Mouse (Mus musculus) kidney, postnatal 0 days (tissue): Measurements from ENCODE around the gene Bcl11b. TPM values are rescaled to one million over a fixed set of nuclear protein-coding genes. Genes with fewer than 3 reads are reported as not detected.

ENCODE experiments used
- ATAC-seq: fragments of 200-750 bp; cut with Nextera tagmentation; replicated peaks from 2 replicates; pipeline ENCODE4 v1.8.0; 2017; ENCODE audit warnings: low read depth, moderate number of reproducible peaks, moderate TSS enrichment, moderate library complexity; ENCODE audit not compliant: low FRiP score
- DNase-seq: peaks from one replicate; pipeline ENCODE4 v3.0.0-alpha.2; 2016; ENCODE audit warnings: low spot score
- H3K27ac ChIP-seq: fragments of 300-500 bp; sonication (generic); 2 replicates; pipeline ENCODE4 v1.5.1; 2014; ENCODE audit warnings: mild to moderate bottlenecking
- H3K27me3 ChIP-seq: fragments of 300-500 bp; sonication (generic); 2 replicates; pipeline ENCODE4 v1.6.1; 2014; ENCODE audit warnings: low read length, mixed read lengths; ENCODE audit not compliant: insufficient read depth
- H3K36me3 ChIP-seq: fragments of 300-500 bp; sonication (generic); 2 replicates; pipeline ENCODE4 v1.6.1; 2014; ENCODE audit warnings: low read length, mixed read lengths; ENCODE audit not compliant: insufficient read depth
- H3K4me1 ChIP-seq: fragments of 300-500 bp; sonication (generic); replicated peaks from 2 replicates; pipeline ENCODE4 v1.6.1; 2014; ENCODE audit warnings: antibody characterized with exemption, low read length, mixed read lengths; ENCODE audit not compliant: insufficient read depth
- H3K4me2 ChIP-seq: fragments of 300-500 bp; sonication (generic); 2 replicates; pipeline ENCODE4 v1.6.1; 2014; ENCODE audit warnings: mild to moderate bottlenecking, low read length, moderate library complexity, mixed read lengths
- H3K4me3 ChIP-seq: fragments of 300-500 bp; sonication (generic); replicated peaks from 2 replicates; pipeline ENCODE4 v1.5.1; 2014; ENCODE audit warnings: low read depth, low read length
- H3K9ac ChIP-seq: fragments of 300-500 bp; sonication (generic); 2 replicates; pipeline ENCODE4 v1.6.1; 2014; ENCODE audit warnings: low read depth, low read length
- H3K9me3 ChIP-seq: fragments of 300-500 bp; sonication (generic); replicated peaks from 2 replicates; pipeline ENCODE4 v1.6.1; 2016; ENCODE audit warnings: low read length, inconsistent platforms, mixed read lengths
- CTCF ChIP-seq: IDR thresholded peaks from 2 replicates; pipeline ENCODE4 v1.5.1; 2016; ENCODE audit warnings: antibody characterized with exemption, low read depth, mild to moderate bottlenecking, moderate library complexity
- WGBS: fragments of 180-500 bp; shearing (Covaris S2); extraction: QIAGEN DNeasy Blood & Tissue Kit; methylation state at CpG from one replicate; pipeline ENCODE4 v1.1.7; 2014; 5-methylcytosine and 5-hydroxymethylcytosine counted together
- polyA plus RNA-seq: library from polyadenylated mRNA; unstranded; fragments of >200 nt; fragmentation: Nextera tagmentation; extraction: Ambion mirVana; gene quantifications from 2 replicates; pipeline ENCODE4 v1.2.1, GENCODE M21; 2015

Bcl11b gene
- polyA plus RNA-seq, 1 experiment from 2014 or later: 2.2 TPM

DNA sequence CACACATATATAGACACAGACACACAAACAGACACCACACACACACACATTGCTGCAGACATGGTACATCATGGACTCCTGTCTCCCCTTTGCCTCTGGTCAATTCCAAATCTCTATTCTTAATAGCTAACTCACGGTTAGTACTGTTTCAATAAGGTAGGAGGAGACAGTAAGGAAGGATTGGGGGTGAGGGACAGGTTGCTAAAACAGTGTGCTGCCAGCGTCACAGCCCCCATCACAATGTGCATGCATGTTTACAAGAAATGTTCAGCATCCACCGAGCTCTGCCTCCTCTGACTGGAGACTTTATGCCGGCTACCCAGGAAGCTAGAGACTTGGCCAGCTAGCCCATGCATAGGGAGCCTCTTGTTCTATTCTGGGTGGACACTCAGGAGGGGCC, 9.0 kb downstream of the Bcl11b start:
- ATAC-seq: no peak

GRCm38 (mm10) chr12:107993029-107993428, 10.4 kb downstream of the Bcl11b start:
- Histone ChIP-seq H3K4me3 (no peak overlapping the region), H3K9ac (no peak overlapping the region), H3K27ac (no peak overlapping the region), H3K36me3 (no peaks in the 10 kb centered on the region), H3K27me3 (peaks cover 3% of the 10 kb centered on the region; the same call in 1 of the 2 replicates), H3K4me1 (0 out of 2 replicates have a peak, but pooled peaks cover 11% of the 10 kb centered on the region), H3K9me3 (no peaks in the 10 kb centered on the region), H3K4me2 (no peak overlapping the region)
- TF ChIP-seq CTCF: no peak
- no peak for DNase-seq
- 79% methylated on average over 4 of the region's 4 CpGs for WGBS
- no peak for ATAC-seq

More for the DNA sequence above, 9.0 kb downstream of the Bcl11b start:
- no peak for DNase-seq
- TF ChIP-seq CTCF: no peak
- Histone ChIP-seq H3K9me3 (no peaks in the 10 kb centered on the region), H3K4me3 (no peak overlapping the region), H3K4me2 (no peak overlapping the region), H3K4me1 (0 out of 2 replicates have a peak, but pooled peaks cover 9% of the 10 kb centered on the region), H3K9ac (no peak overlapping the region), H3K27ac (no peak overlapping the region), H3K36me3 (no peaks in the 10 kb centered on the region), H3K27me3 (peaks cover under 1% of the 10 kb centered on the region; the same call in 1 of the 2 replicates)
- 58% methylated on average over 4 of the region's 4 CpGs for WGBS

GRCm38 (mm10) chr12:107991191-107991590, 12.2 kb downstream of the Bcl11b start:
- Histone ChIP-seq H3K4me2 (no peak overlapping the region), H3K27me3 (peaks cover 3% of the 10 kb centered on the region; the same call in 1 of the 2 replicates)
- no peak for TF ChIP-seq CTCF

GRCm38 (mm10) chr12:107983211-107983610, 20.2 kb downstream of the Bcl11b start:
- Histone ChIP-seq H3K27me3 (no peaks in the 10 kb centered on the region), H3K36me3 (no peaks in the 10 kb centered on the region), H3K9me3 (no peaks in the 10 kb centered on the region), H3K4me3 (no peak overlapping the region), H3K4me2 (no peak overlapping the region), H3K9ac (no peak overlapping the region), H3K4me1 (peaks cover 17% of the 10 kb centered on the region), H3K27ac (no peak overlapping the region)
- no peak for DNase-seq
- ATAC-seq: no peak
- no peak for TF ChIP-seq CTCF
- 78% methylated on average over 8 of the region's 8 CpGs for WGBS

More at GRCm38 (mm10) chr12:107991191-107991590, 12.2 kb downstream of the Bcl11b start:
- H3K36me3 ChIP-seq: no peaks in the 10 kb centered on the region
- H3K27ac ChIP-seq: no peak overlapping the region
- no peak overlapping the region for H3K9ac ChIP-seq
- H3K4me3 ChIP-seq: no peak overlapping the region
- ATAC-seq: no peak
- H3K9me3 ChIP-seq: no peaks in the 10 kb centered on the region
- WGBS: 44% methylated on average over 11 of the region's 11 CpGs
- DNase-seq: no peak
- 0 out of 2 replicates have a peak, but pooled peaks cover 12% of the 10 kb centered on the region for H3K4me1 ChIP-seq

- no peaks in the 10 kb centered on the region for H3K27me3 ChIP-seq
- ATAC-seq: no peak
- no peaks in the 10 kb centered on the region for H3K36me3 ChIP-seq
- WGBS: 83% methylated on average over 9 of the region's 9 CpGs
- H3K4me1 ChIP-seq: peaks cover 18% of the 10 kb centered on the region
- no peaks in the 10 kb centered on the region for H3K9me3 ChIP-seq
- H3K27ac ChIP-seq: no peak overlapping the region
- no peak for TF ChIP-seq CTCF
- H3K9ac ChIP-seq: no peak overlapping the region
- H3K4me2 ChIP-seq: no peak overlapping the region
- H3K4me3 ChIP-seq: no peak overlapping the region
- DNase-seq: no peak
Measured at GRCm38 (mm10) chr12:107982306-107982705, 21.1 kb downstream of the Bcl11b start.

GRCm38 (mm10) chr12:107981231-107981630, 22.2 kb downstream of the Bcl11b start:
- peak overlapping the region; percentile 88 for H3K27ac ChIP-seq
- H3K4me1 ChIP-seq: peaks cover 26% of the 10 kb centered on the region
- H3K9ac ChIP-seq: no peak overlapping the region
- TF ChIP-seq CTCF: no peak
- 45% methylated on average over 6 of the region's 6 CpGs for WGBS
- no peaks in the 10 kb centered on the region for H3K36me3 ChIP-seq
- H3K4me3 ChIP-seq: no peak overlapping the region
- H3K9me3 ChIP-seq: no peaks in the 10 kb centered on the region
- ATAC-seq (no peak), DNase-seq (no peak)
- no peak overlapping the region for H3K4me2 ChIP-seq
- H3K27me3 ChIP-seq: no peaks in the 10 kb centered on the region
